In the genomic region with DNA sequence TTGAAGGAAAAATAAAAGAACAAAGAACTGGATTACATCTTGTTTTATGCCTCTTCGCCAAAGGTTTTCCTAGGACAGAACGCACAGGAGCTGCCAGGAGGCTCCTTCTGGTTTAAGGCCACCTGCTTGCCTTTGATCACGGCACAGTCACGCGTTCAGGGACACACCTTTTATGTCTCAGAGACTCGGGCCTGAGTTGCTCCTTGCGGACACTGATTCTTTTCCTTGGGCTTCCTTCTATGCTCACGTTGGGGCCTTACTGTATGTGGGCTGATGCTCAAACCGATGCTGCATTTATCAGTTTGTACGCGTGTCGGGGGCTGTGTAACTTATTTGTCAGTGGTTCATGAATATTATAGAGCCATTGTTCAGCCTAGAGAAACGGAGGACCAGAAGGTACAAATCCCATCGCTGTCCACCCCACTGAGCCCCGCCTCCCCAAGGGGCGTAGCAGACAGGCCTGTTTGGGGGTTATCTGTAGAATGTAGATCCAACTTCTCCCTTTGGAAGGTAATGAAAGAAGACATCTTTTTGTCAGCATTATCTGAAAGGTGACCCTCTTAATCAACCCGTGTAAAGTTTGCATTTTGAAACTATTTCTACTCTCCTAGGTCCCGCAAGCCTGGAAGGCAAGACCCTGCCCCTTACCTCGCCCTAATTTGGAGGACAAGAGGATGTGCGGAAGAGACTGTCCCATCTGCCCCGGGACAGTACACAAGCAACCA, we compare ENCODE assay signal across 8 mouse cellular contexts. TPM values are rescaled to one million over a fixed set of nuclear protein-coding genes. Genes with fewer than 3 reads are reported as not detected.
DNase-seq lines count a peak whose midpoint lies in the region; ATAC-seq and TF ChIP-seq lines count a peak whose summit lies in the region.

No protein-coding gene starts in this region.

- no peak for TF ChIP-seq CTCF in hindbrain, postnatal 0 days (IDR thresholded peaks at IDR 0.05; ENCODE audit: low read depth)

- peak overlapping the region; percentile 62 for H3K9ac ChIP-seq in kidney, embryonic 16.5 days (replicated peaks; ENCODE audit: low read length)
- H3K9ac ChIP-seq in embryonic facial prominence, embryonic 15.5 days = no peak overlapping the region
- H3K9ac ChIP-seq in hindbrain, postnatal 0 days (replicated peaks; ENCODE audit: low read length) = peak overlapping the region; percentile 31; the same call in 1 of the 2 replicates
- H3K9ac ChIP-seq in midbrain, embryonic 15.5 days = no peak overlapping the region

- peak overlapping the region; percentile 53 for H3K4me3 ChIP-seq in kidney, embryonic 16.5 days (ENCODE audit: low read length)
- H3K4me3 ChIP-seq in embryonic facial prominence, embryonic 15.5 days (replicated peaks) = peak overlapping the region; percentile 48
- H3K4me3 ChIP-seq in hindbrain, postnatal 0 days (ENCODE audit: low read length) = peak overlapping the region; percentile 33
- peak overlapping the region; percentile 31; the same call in 1 of the 2 replicates for H3K4me3 ChIP-seq in midbrain, embryonic 15.5 days

- no peaks in the 10 kb centered on the region for H3K9me3 ChIP-seq in kidney, embryonic 16.5 days (ENCODE audit: low read length)
- no peaks in the 10 kb centered on the region for H3K9me3 ChIP-seq in embryonic facial prominence, embryonic 15.5 days (replicated peaks)
- no peaks in the 10 kb centered on the region for H3K9me3 ChIP-seq in hindbrain, postnatal 0 days (ENCODE audit: low read length)
- no peaks in the 10 kb centered on the region for H3K9me3 ChIP-seq in midbrain, embryonic 15.5 days

- ATAC-seq in kidney, embryonic 16.5 days (ENCODE audit: low FRiP score, low TSS enrichment) = peak; percentile 49; the same call in 1 of the 2 replicates
- ATAC-seq in embryonic facial prominence, embryonic 15.5 days (ENCODE audit: insufficient number of reproducible peaks, low FRiP score, low TSS enrichment, low read depth) = no peak
- no peak for ATAC-seq in hindbrain, postnatal 0 days
- ATAC-seq in midbrain, embryonic 15.5 days (replicated peaks) = no peak

- intact Hi-C loops in left cerebral cortex, postnatal 14 days (cut with DNase I) = no loop called here

- H3K4me1 ChIP-seq in kidney, embryonic 16.5 days (ENCODE audit: insufficient read depth, low read length) = peaks cover 15% of the 10 kb centered on the region
- peaks cover 16% of the 10 kb centered on the region for H3K4me1 ChIP-seq in embryonic facial prominence, embryonic 15.5 days
- peaks cover 6% of the 10 kb centered on the region for H3K4me1 ChIP-seq in hindbrain, postnatal 0 days (ENCODE audit: insufficient read depth, low read length)
- H3K4me1 ChIP-seq in midbrain, embryonic 15.5 days = peaks cover 15% of the 10 kb centered on the region

- WGBS in kidney, embryonic 16.5 days = 32% methylated on average over 21 of the region's 21 CpGs
- 24% methylated on average over 21 of the region's 21 CpGs for WGBS in embryonic facial prominence, embryonic 15.5 days
- 31% methylated on average over 21 of the region's 21 CpGs for WGBS in hindbrain, postnatal 0 days
- 18% methylated on average over 21 of the region's 21 CpGs for WGBS in midbrain, embryonic 15.5 days

- no peak for DNase-seq in kidney, adult 11 months
- DNase-seq in hindbrain, postnatal 0 days (ENCODE audit: low spot score) = no peak
- no peak for DNase-seq in left cerebral cortex, postnatal 14 days (ENCODE audit: low spot score in 2 of 2)
- DNase-seq in gastrocnemius, postnatal 10 days = no peak
- DNase-seq in c-Kit-positive CD71-positive TER-119-positive erythroid progenitor cells, embryonic 14.5 days (ENCODE audit: low spot score) = no peak

- peak overlapping the region; percentile 91 for H3K4me2 ChIP-seq in kidney, embryonic 16.5 days (replicated peaks; ENCODE audit: low read depth, low read length)
- H3K4me2 ChIP-seq in embryonic facial prominence, embryonic 15.5 days (replicated peaks) = peak overlapping the region; percentile 90
- peak overlapping the region; percentile 65 for H3K4me2 ChIP-seq in hindbrain, postnatal 0 days (ENCODE audit: low read depth, low read length)
- H3K4me2 ChIP-seq in midbrain, embryonic 15.5 days = peak overlapping the region; percentile 57

- H3K27ac ChIP-seq in kidney, embryonic 16.5 days (ENCODE audit: low read length) = no peak overlapping the region
- no peak overlapping the region for H3K27ac ChIP-seq in embryonic facial prominence, embryonic 15.5 days (replicated peaks)
- no peak overlapping the region for H3K27ac ChIP-seq in hindbrain, postnatal 0 days
- H3K27ac ChIP-seq in midbrain, embryonic 15.5 days = no peak overlapping the region

- H3K36me3 ChIP-seq in kidney, embryonic 16.5 days (ENCODE audit: insufficient read depth, low read length) = no peaks in the 10 kb centered on the region
- H3K36me3 ChIP-seq in embryonic facial prominence, embryonic 15.5 days = no peaks in the 10 kb centered on the region
- no peaks in the 10 kb centered on the region for H3K36me3 ChIP-seq in hindbrain, postnatal 0 days (ENCODE audit: insufficient read depth, low read length)
- H3K36me3 ChIP-seq in midbrain, embryonic 15.5 days (replicated peaks) = no peaks in the 10 kb centered on the region

- H3K27me3 ChIP-seq in kidney, embryonic 16.5 days (ENCODE audit: insufficient read depth, low read length) = no peaks in the 10 kb centered on the region
- no peaks in the 10 kb centered on the region for H3K27me3 ChIP-seq in embryonic facial prominence, embryonic 15.5 days
- H3K27me3 ChIP-seq in hindbrain, postnatal 0 days (ENCODE audit: insufficient read depth, low read length) = no peaks in the 10 kb centered on the region
- H3K27me3 ChIP-seq in midbrain, embryonic 15.5 days (replicated peaks) = peaks cover 6% of the 10 kb centered on the region; the same call in 1 of the 2 replicates

RNA-seq across cellular contexts. Expression of gene Pla2r1, which starts 0.8 kb away (rescaled TPM):
- polyA plus RNA-seq in kidney, embryonic 16.5 days (2015; fragmentation: Nextera tagmentation; extraction: Ambion mirVana) = 3.5 and 3.9 TPM in 2 replicates
- 3.1 and 4.1 TPM in 2 replicates for polyA plus RNA-seq in embryonic facial prominence, embryonic 15.5 days (2015; fragmentation: Nextera tagmentation; extraction: Ambion mirVana)
- total RNA-seq in hindbrain, postnatal 0 days (2014; rRNA removed) = under 0.01 and 0.43 TPM in 2 replicates
- polyA plus RNA-seq in hindbrain, postnatal 0 days (2015; fragmentation: Nextera tagmentation; extraction: Ambion mirVana) = 0.24 and 0.25 TPM in 2 replicates
- polyA plus RNA-seq in midbrain, embryonic 15.5 days (2015; fragmentation: Nextera tagmentation; extraction: Ambion mirVana) = 0.38 and 0.50 TPM in 2 replicates
- total RNA-seq in left cerebral cortex, postnatal 14 days (2021) = under 1 TPM; 0.46 to 0.66 TPM
- 1 to 10 TPM; 1.7 to 2.1 TPM for total RNA-seq in gastrocnemius, postnatal 10 days (2021)

Comparison
In these comparisons a context has a peak if more than half of its experiments do, and no peak if none do; other contexts are left out.
1. H3K9ac ChIP-seq: peak in kidney, embryonic 16.5 days (single experiment) and hindbrain, postnatal 0 days (single experiment); none in embryonic facial prominence, embryonic 15.5 days (single experiment) and midbrain, embryonic 15.5 days (single experiment).
2. Peak in every context shown above with its lines, with median percentiles within 50 percentile points of each other: H3K4me2 ChIP-seq and H3K4me3 ChIP-seq.